Mouse (Mus musculus) liver, embryonic 11.5 days (tissue): ENCODE data around the gene Lamp1. TPM values are rescaled to one million over a fixed set of nuclear protein-coding genes. Genes with fewer than 3 reads are reported as not detected.

Experiments
- ATAC-seq: fragments of 200-750 bp; cut with Nextera tagmentation; replicated peaks from 2 replicates; pipeline ENCODE4 v1.8.0; 2017; ENCODE audit warnings: moderate number of reproducible peaks, mild to moderate bottlenecking, moderate TSS enrichment, moderate library complexity; ENCODE audit not compliant: low FRiP score
- DNase-seq: peaks from one replicate; pipeline ENCODE4 v3.0.0-alpha.2; 2017; ENCODE audit warnings: low spot score
- H3K27ac ChIP-seq: fragments of 300-500 bp; sonication (generic); 2 replicates; pipeline ENCODE4 v1.5.1; 2014; ENCODE audit warnings: mild to moderate bottlenecking, low read depth, low read length, control low read depth
- H3K27me3 ChIP-seq: fragments of 300-500 bp; sonication (generic); replicated peaks from 2 replicates; pipeline ENCODE4 v1.6.1; 2014; ENCODE audit warnings: low read length, mixed read lengths; ENCODE audit not compliant: control insufficient read depth, insufficient read depth
- H3K36me3 ChIP-seq: fragments of 300-500 bp; sonication (generic); 2 replicates; pipeline ENCODE4 v1.6.1; 2014; ENCODE audit warnings: mild to moderate bottlenecking, low read length, moderate library complexity, mixed read lengths; ENCODE audit not compliant: control insufficient read depth, insufficient read depth
- H3K4me1 ChIP-seq: fragments of 300-500 bp; sonication (generic); replicated peaks from 2 replicates; pipeline ENCODE4 v1.6.1; 2014; ENCODE audit warnings: low read length, mixed read lengths; ENCODE audit not compliant: control insufficient read depth, insufficient read depth
- H3K4me2 ChIP-seq: fragments of 300-500 bp; sonication (generic); 2 replicates; pipeline ENCODE4 v1.6.1; 2014; ENCODE audit warnings: mild to moderate bottlenecking, control low read depth, moderate library complexity
- H3K4me3 ChIP-seq: fragments of 300-500 bp; sonication (generic); 2 replicates; pipeline ENCODE4 v1.5.1; 2014; ENCODE audit warnings: low read depth, low read length, control low read depth
- H3K9ac ChIP-seq: fragments of 300-500 bp; sonication (generic); 2 replicates; pipeline ENCODE4 v1.6.1; 2014; ENCODE audit warnings: low read depth, low read length, control low read depth
- H3K9me3 ChIP-seq: fragments of 300-500 bp; sonication (generic); 2 replicates; pipeline ENCODE4 v1.6.1; 2016; ENCODE audit warnings: low read length, inconsistent platforms, mixed read lengths; ENCODE audit not compliant: control insufficient read depth
- WGBS: fragments of 180-500 bp; shearing (Covaris S2); extraction: QIAGEN DNeasy Blood & Tissue Kit; methylation state at CpG from one replicate; pipeline ENCODE4 v1.1.7; 2014; 5-methylcytosine and 5-hydroxymethylcytosine counted together
- polyA plus RNA-seq: library from polyadenylated mRNA; unstranded; fragments of >200 nt; fragmentation: Nextera tagmentation; extraction: Ambion mirVana; gene quantifications from 2 replicates; pipeline ENCODE4 v1.2.1, GENCODE M21; 2014

Gene Lamp1
- 251 and 283 TPM in 2 replicates for polyA plus RNA-seq

- Histone ChIP-seq H3K9ac (peak within 1 kb of the TSS; percentile 97), H3K9me3 (no peaks in the 10 kb centered on the region), H3K4me3 (peak within 1 kb of the TSS; percentile 73), H3K27me3 (no peaks in the 10 kb centered on the region), H3K4me1 (peaks cover 38% of the 10 kb centered on the region), H3K36me3 (no peaks in the 10 kb centered on the region), H3K27ac (peak within 1 kb of the TSS; percentile 67), H3K4me2 (peak within 1 kb of the TSS; percentile 91)
- ATAC-seq (peak; percentile 88), DNase-seq (peak; percentile 98)
- under 1% methylated on average over 48 of the region's 50 CpGs for WGBS
Measured at GRCm38 (mm10) chr8:13158718-13159376, at the start of gene Lamp1. Lamp1 (plus strand) TSS chr8:13159161.

GRCm38 (mm10) chr8:13109416-13109960, 49.5 kb upstream of the Lamp1 start:
- Histone ChIP-seq H3K4me2 (peak overlapping the region; percentile 85), H3K4me3 (no peak overlapping the region; the same call in 1 of the 2 replicates), H3K9ac (no peak overlapping the region), H3K27me3 (no peaks in the 10 kb centered on the region), H3K36me3 (peaks cover 11% of the 10 kb centered on the region; the same call in 1 of the 2 replicates), H3K9me3 (no peaks in the 10 kb centered on the region), H3K27ac (no peak overlapping the region), H3K4me1 (peaks cover 28% of the 10 kb centered on the region)
- WGBS, result 69% methylated on average over 1 of the region's 1 CpGs
- ATAC-seq, result no peak
- no peak for DNase-seq

DNA sequence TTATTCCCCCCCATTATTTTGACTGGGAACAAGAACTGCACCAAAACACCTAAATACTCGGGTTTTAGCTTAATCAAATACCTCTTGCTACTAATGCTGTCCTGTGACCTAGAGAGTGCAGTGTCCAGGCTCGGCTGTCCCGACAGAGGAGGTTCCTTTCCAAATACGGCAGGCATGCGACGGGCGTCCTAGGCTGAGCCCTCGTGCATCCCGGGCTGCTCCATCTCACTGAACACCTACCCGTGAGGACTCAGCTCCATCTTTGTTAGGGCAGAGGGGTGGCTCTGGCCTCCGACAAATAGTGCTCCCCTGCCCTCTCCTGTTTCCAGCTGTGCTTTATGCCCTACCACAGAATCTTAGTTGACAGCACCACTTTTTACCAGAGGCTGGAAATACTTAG, 47.0 kb upstream of the Lamp1 start:
- Histone ChIP-seq H3K27me3 (no peaks in the 10 kb centered on the region), H3K4me3 (no peak overlapping the region), H3K9ac (no peak overlapping the region), H3K36me3 (peaks cover 13% of the 10 kb centered on the region; the same call in 1 of the 2 replicates), H3K4me2 (no peak overlapping the region), H3K4me1 (peaks cover 28% of the 10 kb centered on the region), H3K27ac (no peak overlapping the region), H3K9me3 (no peaks in the 10 kb centered on the region)
- WGBS, result 91% methylated on average over 11 of the region's 11 CpGs
- DNase-seq (no peak), ATAC-seq (no peak)

GRCm38 (mm10) chr8:13113232-13113631, 45.7 kb upstream of the Lamp1 start:
- Histone ChIP-seq H3K27me3 (no peaks in the 10 kb centered on the region), H3K9ac (no peak overlapping the region), H3K9me3 (no peaks in the 10 kb centered on the region), H3K4me1 (peaks cover 18% of the 10 kb centered on the region), H3K27ac (no peak overlapping the region), H3K36me3 (peaks cover 8% of the 10 kb centered on the region; the same call in 1 of the 2 replicates), H3K4me2 (no peak overlapping the region), H3K4me3 (no peak overlapping the region)
- DNase-seq (no peak), ATAC-seq (no peak)
- 79% methylated on average over 4 of the region's 4 CpGs for WGBS

DNA sequence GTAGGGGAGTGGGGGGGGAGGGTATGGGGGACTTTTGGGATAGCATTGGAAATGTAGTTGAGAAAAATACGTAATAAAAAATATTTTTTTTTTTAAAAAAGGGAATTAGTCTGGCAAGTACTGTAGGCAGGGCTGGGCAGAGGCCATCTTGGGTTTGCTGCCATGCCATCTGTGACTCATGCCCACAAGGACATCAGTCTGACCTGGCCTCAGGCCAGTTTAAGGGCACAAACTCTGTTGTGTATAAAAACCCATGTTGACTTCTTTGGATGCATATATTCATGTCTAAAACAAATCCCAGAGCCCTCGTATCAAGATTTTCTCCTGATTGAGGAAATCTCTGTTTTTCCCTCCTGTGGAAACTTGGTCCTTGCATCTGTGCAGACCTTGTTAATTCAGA, 41.9 kb upstream of the Lamp1 start:
- 96% methylated on average over 2 of the region's 2 CpGs for WGBS
- H3K4me2 ChIP-seq, result no peak overlapping the region
- DNase-seq (no peak), ATAC-seq (no peak)
- no peak overlapping the region for H3K27ac ChIP-seq
- no peaks in the 10 kb centered on the region for H3K27me3 ChIP-seq
- no peaks in the 10 kb centered on the region for H3K9me3 ChIP-seq
- peaks cover 14% of the 10 kb centered on the region for H3K4me1 ChIP-seq
- H3K4me3 ChIP-seq, result no peak overlapping the region
- no peak overlapping the region for H3K9ac ChIP-seq
- H3K36me3 ChIP-seq, result peaks cover 21% of the 10 kb centered on the region; the same call in 1 of the 2 replicates

DNA sequence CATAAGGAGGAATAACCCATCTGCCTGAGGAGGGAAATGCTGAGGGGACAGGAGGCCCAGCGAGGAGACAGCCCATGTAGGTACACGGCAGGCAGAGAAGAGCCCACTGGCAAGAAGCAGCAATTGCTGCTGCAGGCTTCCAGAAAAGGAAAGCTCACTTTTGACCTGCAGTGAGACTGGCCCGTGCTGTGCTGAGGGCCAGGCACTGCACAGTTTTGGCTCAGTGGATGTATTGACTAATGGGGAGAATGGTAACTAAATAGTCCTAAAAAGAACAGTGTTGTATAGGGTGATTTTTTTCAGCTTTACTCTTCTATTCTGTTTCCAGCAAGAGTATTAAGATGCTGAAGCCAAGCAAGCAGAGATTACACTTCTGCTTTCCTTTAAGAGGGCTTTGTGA, 40.4 kb upstream of the Lamp1 start:
- Histone ChIP-seq H3K27me3 (no peaks in the 10 kb centered on the region), H3K4me3 (no peak overlapping the region), H3K9me3 (no peaks in the 10 kb centered on the region), H3K36me3 (peaks cover 21% of the 10 kb centered on the region), H3K9ac (no peak overlapping the region), H3K4me2 (no peak overlapping the region), H3K4me1 (peaks cover 27% of the 10 kb centered on the region), H3K27ac (no peak overlapping the region)
- 88% methylated on average over 3 of the region's 3 CpGs for WGBS
- no peak for DNase-seq
- ATAC-seq, result no peak

- Histone ChIP-seq H3K9me3 (no peaks in the 10 kb centered on the region), H3K27ac (peak overlapping the region; percentile 79), H3K9ac (no peak overlapping the region), H3K4me1 (peaks cover 31% of the 10 kb centered on the region), H3K27me3 (no peaks in the 10 kb centered on the region), H3K36me3 (peaks cover 35% of the 10 kb centered on the region), H3K4me3 (no peak overlapping the region), H3K4me2 (peak overlapping the region; percentile 41)
- ATAC-seq (peak; percentile 87), DNase-seq (peak; percentile 40)
- 61% methylated on average over 7 of the region's 7 CpGs for WGBS
Measured at GRCm38 (mm10) chr8:13120882-13121665, 37.9 kb upstream of the Lamp1 start.

DNA sequence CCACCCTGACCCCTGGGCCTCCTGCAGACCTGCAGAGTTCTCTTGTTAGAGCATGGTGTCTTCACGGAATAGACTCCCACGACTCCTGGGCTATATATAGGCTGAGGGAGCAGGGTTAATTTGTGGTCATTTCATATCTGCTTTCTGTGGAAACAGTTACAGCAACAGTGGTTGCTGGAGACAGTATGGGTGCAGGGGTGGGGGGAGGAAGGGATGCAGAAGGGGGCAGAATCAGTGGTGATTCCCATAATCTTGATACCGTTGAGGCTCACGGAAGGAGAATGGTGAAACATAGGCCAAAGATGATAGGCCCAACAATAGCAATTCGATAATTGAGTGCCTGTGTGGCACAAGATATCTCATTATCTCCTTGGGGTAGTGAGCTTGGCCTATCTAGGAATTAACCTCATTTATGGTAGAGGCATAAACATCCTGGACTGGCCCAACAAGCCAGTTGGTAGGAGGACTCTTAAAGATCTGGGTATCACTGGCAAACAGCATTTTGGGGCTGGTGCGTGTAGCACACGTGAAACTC, 36.0 kb upstream of the Lamp1 start:
- no peak for DNase-seq
- Histone ChIP-seq H3K27me3 (no peaks in the 10 kb centered on the region), H3K36me3 (peaks cover 49% of the 10 kb centered on the region), H3K9me3 (no peaks in the 10 kb centered on the region), H3K9ac (peak overlapping the region; percentile 12; the same call in 1 of the 2 replicates), H3K27ac (peak overlapping the region; percentile 79; the same call in 1 of the 2 replicates), H3K4me3 (no peak overlapping the region), H3K4me2 (peak overlapping the region; percentile 39), H3K4me1 (peaks cover 31% of the 10 kb centered on the region)
- 54% methylated on average over 7 of the region's 7 CpGs for WGBS
- peak; percentile 66 for ATAC-seq
